Mouse (Mus musculus) left cerebral cortex, postnatal 36 days (tissue): ENCODE results near the gene Hoxd10. TPM values are rescaled to one million over a fixed set of nuclear protein-coding genes. Genes with fewer than 3 reads are reported as not detected.

ENCODE experiments used
- DNase-seq, 2 experiments: peaks; one replicate each; pipeline ENCODE4 v3.0.0; 2021 to 2022; ENCODE audit warnings: low spot score in 2 of 2, mixed read lengths in 1 of 2
- intact Hi-C: fragments of 180-260 bp; cut with DNase I; formaldehyde crosslinking; loops from one replicate; pipeline ENCODE4 v1.15.1; 2025
- total RNA-seq, 2 experiments: library from RNA; stranded (reverse); gene quantifications; 2 replicates each; pipeline ENCODE4 v1.2.3; 2021

Gene Hoxd10
- total RNA-seq, 2 experiments from 2014 or later: not detected

- intact Hi-C loops: no loop called here
These were observed 14.6 kb upstream of the Hoxd10 start for GRCm38 (mm10) chr2:74677106-74677505.

GRCm38 (mm10) chr2:74678891-74679595 is 12.7 kb upstream of the Hoxd10 start, which contains the start of gene Hoxd11:
Gene Hoxd11 (plus strand): TSS chr2:74679557.
- intact Hi-C loops: no loop called here
- DNase-seq: no peak

More at GRCm38 (mm10) chr2:74677106-74677505, 14.6 kb upstream of the Hoxd10 start:
- peak in 1 of 2 experiments; percentile 2 for DNase-seq

- no peak for DNase-seq
- intact Hi-C loops: no loop called here
These were observed 12.1 kb upstream of the Hoxd10 start for GRCm38 (mm10) chr2:74679596-74679971.

GRCm38 (mm10) chr2:74679980-74680379 is 11.7 kb upstream of the Hoxd10 start:
- intact Hi-C loops: loop anchor here (10.0 kb wide), 1 partner anchor 1405 kb away; the partner anchor contains the start of gene Sp9
- DNase-seq: no peak

GRCm38 (mm10) chr2:74680561-74681398 is 10.9 kb upstream of the Hoxd10 start:
- intact Hi-C loops: loop anchor here (10.0 kb wide), 1 partner anchor 1406 kb away; the partner anchor contains the start of gene Sp9
- DNase-seq: no peak

GRCm38 (mm10) chr2:74681594-74682531 is 9.9 kb upstream of the Hoxd10 start:
- DNase-seq: no peak

GRCm38 (mm10) chr2:74682796-74683195 is 8.9 kb upstream of the Hoxd10 start:
- intact Hi-C loops: loop anchor here (10.0 kb wide), 1 partner anchor 1408 kb away; the partner anchor contains the start of gene Sp9
- DNase-seq: no peak

More at GRCm38 (mm10) chr2:74681594-74682531, 9.9 kb upstream of the Hoxd10 start:
- intact Hi-C loops: loop anchor here (10.0 kb wide), 1 partner anchor 1407 kb away; the partner anchor contains the start of gene Sp9

GRCm38 (mm10) chr2:74683471-74683951 is 8.2 kb upstream of the Hoxd10 start:
- DNase-seq: no peak
- intact Hi-C loops: loop anchor here (10.0 kb wide), 1 partner anchor 1409 kb away; the partner anchor contains the start of gene Sp9

GRCm38 (mm10) chr2:74684106-74684505 is 7.6 kb upstream of the Hoxd10 start:
- intact Hi-C loops: loop anchor here (10.0 kb wide), 1 partner anchor 1409 kb away; the partner anchor contains the start of gene Sp9
- DNase-seq: no peak

GRCm38 (mm10) chr2:74685059-74685603 is 6.6 kb upstream of the Hoxd10 start:
- intact Hi-C loops: loop anchor here (10.0 kb wide), 1 partner anchor 1410 kb away; the partner anchor contains the start of gene Sp9
- DNase-seq: no peak

GRCm38 (mm10) chr2:74686301-74686987 is 5.3 kb upstream of the Hoxd10 start:
- no peak for DNase-seq
- intact Hi-C loops: loop anchor here (2.0 to 10.0 kb wide), 2 partner anchors 30 to 1412 kb away; partner anchors contain the start of gene Sp9

- intact Hi-C loops: loop anchor here (2.0 to 10.0 kb wide), 2 partner anchors 30 to 1412 kb away; partner anchors contain the start of gene Sp9
These were observed 4.6 kb upstream of the Hoxd10 start for GRCm38 (mm10) chr2:74686988-74687697.

GRCm38 (mm10) chr2:74687698-74688555 is 3.8 kb upstream of the Hoxd10 start:
- intact Hi-C loops: loop anchor here (2.0 to 10.0 kb wide), 2 partner anchors 31 to 1413 kb away; partner anchors contain the start of gene Sp9

More at GRCm38 (mm10) chr2:74686988-74687697, 4.6 kb upstream of the Hoxd10 start:
- no peak for DNase-seq

GRCm38 (mm10) chr2:74688795-74689573 is 2.7 kb upstream of the Hoxd10 start:
- no peak for DNase-seq
- intact Hi-C loops: loop anchor here (10.0 kb wide), 1 partner anchor 1414 kb away; the partner anchor contains the start of gene Sp9

More at GRCm38 (mm10) chr2:74687698-74688555, 3.8 kb upstream of the Hoxd10 start:
- no peak for DNase-seq
